Mouse (Mus musculus) forebrain, embryonic 16.5 days (tissue): ENCODE results near the gene Ppp2r5c. TPM values are rescaled to one million over a fixed set of nuclear protein-coding genes. Genes with fewer than 3 reads are reported as not detected.

Source experiments
- ATAC-seq: fragments of 200-750 bp; cut with Nextera tagmentation; 2 replicates; pipeline ENCODE4 v1.8.0; 2017; ENCODE audit warnings: mild to moderate bottlenecking, moderate library complexity
- H3K27ac ChIP-seq: fragments of 300-500 bp; sonication (generic); 2 replicates; pipeline ENCODE4 v1.5.1; 2014; ENCODE audit warnings: low read length, control low read depth
- H3K27me3 ChIP-seq: fragments of 300-500 bp; sonication (generic); replicated peaks from 2 replicates; pipeline ENCODE4 v1.6.1; 2014; ENCODE audit warnings: low read length; ENCODE audit not compliant: control insufficient read depth, insufficient read depth
- H3K36me3 ChIP-seq: fragments of 300-500 bp; sonication (generic); 2 replicates; pipeline ENCODE4 v1.6.1; 2014; ENCODE audit not compliant: control insufficient read depth, insufficient read depth
- H3K4me1 ChIP-seq: fragments of 300-500 bp; sonication (generic); replicated peaks from 2 replicates; pipeline ENCODE4 v1.6.1; 2014; ENCODE audit warnings: low read length; ENCODE audit not compliant: control insufficient read depth, insufficient read depth
- H3K4me2 ChIP-seq: fragments of 300-500 bp; sonication (generic); 2 replicates; pipeline ENCODE4 v1.6.1; 2014; ENCODE audit warnings: mild to moderate bottlenecking, low read length, control low read depth
- H3K4me3 ChIP-seq: fragments of 300-500 bp; sonication (generic); replicated peaks from 2 replicates; pipeline ENCODE4 v1.5.1; 2014; ENCODE audit warnings: mild to moderate bottlenecking, low read length, control low read depth
- H3K9ac ChIP-seq: fragments of 300-500 bp; sonication (generic); replicated peaks from 2 replicates; pipeline ENCODE4 v1.6.1; 2014; ENCODE audit warnings: low read depth, low read length, control low read depth
- H3K9me3 ChIP-seq: fragments of 300-500 bp; sonication (generic); 2 replicates; pipeline ENCODE4 v1.6.1; 2016; ENCODE audit warnings: low read length; ENCODE audit not compliant: control insufficient read depth
- WGBS: fragments of 180-500 bp; shearing (Covaris S2); extraction: QIAGEN DNeasy Blood & Tissue Kit; methylation state at CpG from one replicate; pipeline ENCODE4 v1.1.7; 2014; 5-methylcytosine and 5-hydroxymethylcytosine counted together
- polyA plus RNA-seq: library from polyadenylated mRNA; unstranded; fragments of >200 nt; fragmentation: Nextera tagmentation; extraction: Ambion mirVana; gene quantifications from 2 replicates; pipeline ENCODE4 v1.2.1, GENCODE M21; 2015

The Ppp2r5c gene
- polyA plus RNA-seq, 1 experiment from 2014 or later = 139 TPM

- Histone ChIP-seq H3K36me3 (peaks cover 20% of the 10 kb centered on the region), H3K9ac (no peak overlapping the region), H3K27ac (no peak overlapping the region), H3K9me3 (no peaks in the 10 kb centered on the region), H3K4me1 (no peaks in the 10 kb centered on the region), H3K27me3 (no peaks in the 10 kb centered on the region), H3K4me2 (no peak overlapping the region), H3K4me3 (no peak overlapping the region)
- WGBS = 91% methylated on average over 7 of the region's 7 CpGs
- no peak for ATAC-seq
Measured at GRCm38 (mm10) chr12:110549437-110550112, 102.7 kb downstream of the Ppp2r5c start.

GRCm38 (mm10) chr12:110550364-110550763 lies 103.4 kb downstream of the Ppp2r5c start:
- Histone ChIP-seq H3K36me3 (peaks cover 26% of the 10 kb centered on the region), H3K27me3 (no peaks in the 10 kb centered on the region), H3K4me3 (no peak overlapping the region), H3K9me3 (no peaks in the 10 kb centered on the region), H3K27ac (no peak overlapping the region), H3K9ac (no peak overlapping the region), H3K4me2 (no peak overlapping the region), H3K4me1 (no peaks in the 10 kb centered on the region)
- no peak for ATAC-seq
- WGBS = 94% methylated on average over 15 of the region's 15 CpGs

GRCm38 (mm10) chr12:110552113-110552512 lies 105.2 kb downstream of the Ppp2r5c start:
- H3K4me1 ChIP-seq = no peaks in the 10 kb centered on the region
- H3K9me3 ChIP-seq = no peaks in the 10 kb centered on the region
- 64% methylated on average over 13 of the region's 13 CpGs for WGBS
- peaks cover 26% of the 10 kb centered on the region for H3K36me3 ChIP-seq
- H3K4me2 ChIP-seq = no peak overlapping the region
- no peak overlapping the region for H3K9ac ChIP-seq
- H3K27ac ChIP-seq = no peak overlapping the region
- no peak for ATAC-seq
- H3K27me3 ChIP-seq = no peaks in the 10 kb centered on the region
- no peak overlapping the region for H3K4me3 ChIP-seq

- Histone ChIP-seq H3K36me3 (peaks cover 24% of the 10 kb centered on the region), H3K27me3 (no peaks in the 10 kb centered on the region)
Measured at GRCm38 (mm10) chr12:110553362-110553761, 106.4 kb downstream of the Ppp2r5c start.

GRCm38 (mm10) chr12:110555536-110556240 lies 108.8 kb downstream of the Ppp2r5c start:
- H3K36me3 ChIP-seq = peaks cover 18% of the 10 kb centered on the region
- ATAC-seq = no peak
- 90% methylated on average over 21 of the region's 21 CpGs for WGBS
- H3K27ac ChIP-seq = no peak overlapping the region
- no peak overlapping the region for H3K4me3 ChIP-seq
- H3K4me2 ChIP-seq = no peak overlapping the region
- no peak overlapping the region for H3K9ac ChIP-seq
- no peaks in the 10 kb centered on the region for H3K4me1 ChIP-seq
- no peaks in the 10 kb centered on the region for H3K27me3 ChIP-seq
- H3K9me3 ChIP-seq = no peaks in the 10 kb centered on the region

More at GRCm38 (mm10) chr12:110553362-110553761, 106.4 kb downstream of the Ppp2r5c start:
- no peak for ATAC-seq
- H3K4me3 ChIP-seq = no peak overlapping the region
- H3K9me3 ChIP-seq = no peaks in the 10 kb centered on the region
- H3K4me2 ChIP-seq = no peak overlapping the region
- no peaks in the 10 kb centered on the region for H3K4me1 ChIP-seq
- H3K27ac ChIP-seq = no peak overlapping the region
- no peak overlapping the region for H3K9ac ChIP-seq
- WGBS = 92% methylated on average over 5 of the region's 5 CpGs

- Histone ChIP-seq H3K4me3 (no peak overlapping the region), H3K4me1 (no peaks in the 10 kb centered on the region), H3K9ac (no peak overlapping the region), H3K36me3 (peaks cover 18% of the 10 kb centered on the region), H3K27me3 (no peaks in the 10 kb centered on the region), H3K9me3 (no peaks in the 10 kb centered on the region), H3K27ac (no peak overlapping the region), H3K4me2 (no peak overlapping the region)
- 76% methylated on average over 18 of the region's 18 CpGs for WGBS
- ATAC-seq = no peak
Measured at GRCm38 (mm10) chr12:110556861-110557628, 110.1 kb downstream of the Ppp2r5c start.

GRCm38 (mm10) chr12:110558175-110558574 lies 111.3 kb downstream of the Ppp2r5c start:
- Histone ChIP-seq H3K4me2 (no peak overlapping the region), H3K9ac (no peak overlapping the region), H3K27ac (no peak overlapping the region), H3K4me1 (no peaks in the 10 kb centered on the region), H3K27me3 (no peaks in the 10 kb centered on the region), H3K36me3 (peaks cover 16% of the 10 kb centered on the region), H3K4me3 (no peak overlapping the region), H3K9me3 (no peaks in the 10 kb centered on the region)
- no peak for ATAC-seq
- 97% methylated on average over 7 of the region's 7 CpGs for WGBS

- Histone ChIP-seq H3K4me2 (no peak overlapping the region), H3K36me3 (peaks cover 6% of the 10 kb centered on the region; the same call in 1 of the 2 replicates), H3K4me3 (no peak overlapping the region), H3K9me3 (no peaks in the 10 kb centered on the region), H3K4me1 (no peaks in the 10 kb centered on the region), H3K27ac (no peak overlapping the region), H3K9ac (no peak overlapping the region), H3K27me3 (no peaks in the 10 kb centered on the region)
- ATAC-seq = no peak
- WGBS = 79% methylated on average over 11 of the region's 11 CpGs
Measured at GRCm38 (mm10) chr12:110563383-110563782, 116.5 kb downstream of the Ppp2r5c start.

GRCm38 (mm10) chr12:110564848-110565247 lies 117.9 kb downstream of the Ppp2r5c start:
- H3K36me3 ChIP-seq = peaks cover 10% of the 10 kb centered on the region; the same call in 1 of the 2 replicates
- ATAC-seq = no peak

More at GRCm38 (mm10) chr12:110564848-110565247, 117.9 kb downstream of the Ppp2r5c start:
- Histone ChIP-seq H3K9ac (no peak overlapping the region), H3K27ac (no peak overlapping the region), H3K4me2 (no peak overlapping the region), H3K4me1 (no peaks in the 10 kb centered on the region), H3K27me3 (no peaks in the 10 kb centered on the region), H3K4me3 (no peak overlapping the region), H3K9me3 (no peaks in the 10 kb centered on the region)
- WGBS = 94% methylated on average over 11 of the region's 11 CpGs
